Mouse (Mus musculus): ENCODE measurements around the gene Trim25. TPM values are rescaled to one million over a fixed set of nuclear protein-coding genes. Genes with fewer than 3 reads are reported as not detected.

The Trim25 gene
- polyA plus RNA-seq (2014; fragmentation: Illumina TruSeq; extraction: RNeasy Lipid Tissue Mini Kit (QIAGEN cat#74804); ENCODE audit: low replicate concordance) = 35.8 TPM

GRCm38 (mm10) chr11:88998974-88999722 lies at the start of gene Trim25:
Gene Trim25, plus strand, starts transcription at chr11:88999376.

GRCm38 (mm10) chr11:88955217-88955969 lies 43.8 kb upstream of the Trim25 start, which contains the start of gene Scpep1:
Gene Scpep1, minus strand, starts transcription at chr11:88955465.

DNA sequence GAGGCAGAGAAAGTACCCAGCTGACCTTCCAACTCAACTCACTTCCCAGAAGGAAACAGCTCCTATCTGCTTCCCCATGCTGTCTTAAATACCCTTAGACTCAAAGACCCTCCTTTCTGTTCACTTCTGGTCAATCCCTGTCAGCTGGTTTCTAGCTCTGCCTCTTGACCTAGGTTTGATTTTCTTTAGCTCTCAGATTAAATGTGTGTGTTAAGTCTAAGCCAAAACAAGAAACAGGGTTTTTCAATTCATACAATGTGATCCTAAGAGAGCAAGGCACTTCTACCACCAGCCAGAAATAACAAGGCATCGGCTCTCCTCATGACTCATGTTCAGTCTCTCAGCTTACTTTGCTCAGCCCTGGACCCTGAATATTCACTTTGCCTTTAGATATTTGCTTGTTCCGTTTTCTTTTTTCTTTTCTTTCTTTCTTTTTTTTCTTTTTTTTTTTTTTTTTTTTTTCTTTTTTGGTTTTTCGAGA lies 32.3 kb upstream of the Trim25 start, which contains the start of gene Elobl:
TSS of gene Elobl (minus strand) at position 51 of the 481 bp plus-strand sequence.

GRCm38 (mm10) chr11:88970202-88970732 lies 28.9 kb upstream of the Trim25 start, which contains the start of gene Coil:
Gene Coil, plus strand, starts transcription at chr11:88970252.

GRCm38 (mm10) chr11:89066750-89067149 lies 67.6 kb downstream of the Trim25 start, which contains the start of gene Dgke:
Gene Dgke, minus strand, starts transcription at chr11:89066850.

Other genes with a start within 250 kb of the Trim25 start
- 13.2 TPM for gene Akap1, start 134.8 kb upstream of the Trim25 start, polyA plus RNA-seq (2014; fragmentation: Illumina TruSeq; extraction: RNeasy Lipid Tissue Mini Kit (QIAGEN cat#74804); ENCODE audit: low replicate concordance)
- 15.4 TPM for gene Scpep1, start 43.9 kb upstream of the Trim25 start, polyA plus RNA-seq (2014; fragmentation: Illumina TruSeq; extraction: RNeasy Lipid Tissue Mini Kit (QIAGEN cat#74804); ENCODE audit: low replicate concordance)
- gene Elobl, start 32.4 kb upstream of the Trim25 start, polyA plus RNA-seq (2014; fragmentation: Illumina TruSeq; extraction: RNeasy Lipid Tissue Mini Kit (QIAGEN cat#74804); ENCODE audit: low replicate concordance) = not detected
- 3.2 TPM for gene Coil, start 29.1 kb upstream of the Trim25 start, polyA plus RNA-seq (2014; fragmentation: Illumina TruSeq; extraction: RNeasy Lipid Tissue Mini Kit (QIAGEN cat#74804); ENCODE audit: low replicate concordance)
- gene Dgke, start 67.5 kb downstream of the Trim25 start, polyA plus RNA-seq (2014; fragmentation: Illumina TruSeq; extraction: RNeasy Lipid Tissue Mini Kit (QIAGEN cat#74804); ENCODE audit: low replicate concordance) = 5.9 TPM
- gene Gm525, start 74.5 kb downstream of the Trim25 start, polyA plus RNA-seq (2014; fragmentation: Illumina TruSeq; extraction: RNeasy Lipid Tissue Mini Kit (QIAGEN cat#74804); ENCODE audit: low replicate concordance) = not detected